Comparison of ENCODE assay signal across 13 mouse cellular contexts in genomic region chr6:140993643-140994580, GRCm38 (mm10).
DNase-seq lines count a peak whose midpoint lies in the region; ATAC-seq and TF ChIP-seq lines count a peak whose summit lies in the region.
"Had no signal": no experiment of that assay in that cellular context is flagged by ENCODE, and none has a peak within 500 bp of the region (broad histone marks: within the 10 kb centered on the region; RNA-seq: fewer than 3 reads in every experiment).

No protein-coding gene starts in this region.

- no peak for DNase-seq in forebrain, embryonic 11.5 days (ENCODE audit: low spot score)
- peak; percentile 82 to 87 for DNase-seq in cerebellum, postnatal 10 days
- DNase-seq in hindbrain, postnatal 0 days (ENCODE audit: low spot score) = peak; percentile 69
- no peak for DNase-seq in urinary bladder, postnatal 14 days (ENCODE audit: low spot score)
- no peak for DNase-seq in left cerebral cortex, postnatal 25 days (ENCODE audit: low spot score in 2 of 2)
- DNase-seq: B cell, adult 2 months; heart, adult 11 months; layer of hippocampus, postnatal 36 days; right cerebral cortex, postnatal 14 days had no signal

- WGBS in forebrain, embryonic 12.5 days = 79% methylated on average over 13 of the region's 13 CpGs
- WGBS in forebrain, embryonic 11.5 days = 82% methylated on average over 13 of the region's 13 CpGs
- WGBS in hindbrain, postnatal 0 days = 45% methylated on average over 13 of the region's 13 CpGs
- WGBS in midbrain, embryonic 16.5 days = 55% methylated on average over 13 of the region's 13 CpGs
- 81% methylated on average over 13 of the region's 13 CpGs for WGBS in heart, embryonic 12.5 days

- H3K27me3 ChIP-seq in forebrain, embryonic 12.5 days = no peaks in the 10 kb centered on the region
- no peaks in the 10 kb centered on the region for H3K27me3 ChIP-seq in forebrain, embryonic 11.5 days (ENCODE audit: control insufficient read depth, insufficient read depth, low read length)
- H3K27me3 ChIP-seq in hindbrain, postnatal 0 days (ENCODE audit: insufficient read depth, low read length) = no peaks in the 10 kb centered on the region
- no peaks in the 10 kb centered on the region for H3K27me3 ChIP-seq in midbrain, embryonic 16.5 days (ENCODE audit: control insufficient read depth, insufficient read depth, low read depth, low read length)
- H3K27me3 ChIP-seq in heart, embryonic 12.5 days (replicated peaks) = no peaks in the 10 kb centered on the region

- H3K4me1 ChIP-seq in forebrain, embryonic 12.5 days = peaks cover 3% of the 10 kb centered on the region
- no peaks in the 10 kb centered on the region for H3K4me1 ChIP-seq in forebrain, embryonic 11.5 days (replicated peaks; ENCODE audit: control insufficient read depth, insufficient read depth, low read length)
- H3K4me1 ChIP-seq in hindbrain, postnatal 0 days (ENCODE audit: insufficient read depth, low read length) = peaks cover 5% of the 10 kb centered on the region; the same call in 1 of the 2 replicates
- peaks cover 7% of the 10 kb centered on the region; the same call in 1 of the 2 replicates for H3K4me1 ChIP-seq in midbrain, embryonic 16.5 days (ENCODE audit: control insufficient read depth, insufficient read depth, low read length)
- H3K4me1 ChIP-seq in heart, embryonic 12.5 days (replicated peaks) = 0 out of 2 replicates have a peak, but pooled peaks cover 3% of the 10 kb centered on the region

- no peaks in the 10 kb centered on the region for H3K36me3 ChIP-seq in forebrain, embryonic 12.5 days (replicated peaks)
- no peaks in the 10 kb centered on the region for H3K36me3 ChIP-seq in forebrain, embryonic 11.5 days (ENCODE audit: control insufficient read depth, insufficient read depth, low read length)
- no peaks in the 10 kb centered on the region for H3K36me3 ChIP-seq in hindbrain, postnatal 0 days (ENCODE audit: insufficient read depth, low read length)
- no peaks in the 10 kb centered on the region for H3K36me3 ChIP-seq in midbrain, embryonic 16.5 days (ENCODE audit: control insufficient read depth, insufficient read depth, low read length)
- no peaks in the 10 kb centered on the region for H3K36me3 ChIP-seq in heart, embryonic 12.5 days

- H3K27ac ChIP-seq in forebrain, embryonic 12.5 days = 0 out of 2 replicates have a peak overlapping the region, but pooled peaks have one; percentile 25
- no peak overlapping the region for H3K27ac ChIP-seq in forebrain, embryonic 11.5 days (ENCODE audit: low read depth, low read length)
- no peak overlapping the region for H3K27ac ChIP-seq in hindbrain, postnatal 0 days
- H3K27ac ChIP-seq in midbrain, embryonic 16.5 days (ENCODE audit: low read length) = peak overlapping the region; percentile 54
- no peak overlapping the region for H3K27ac ChIP-seq in heart, embryonic 12.5 days (ENCODE audit: poor library complexity, severe bottlenecking)
- H3K27ac ChIP-seq: stomach, postnatal 0 days had no signal

- intact Hi-C loops in left cerebral cortex, postnatal 25 days (cut with DNase I) = no loop called here

- H3K4me3 ChIP-seq in forebrain, embryonic 12.5 days (replicated peaks) = no peak overlapping the region
- no peak overlapping the region for H3K4me3 ChIP-seq in forebrain, embryonic 11.5 days (ENCODE audit: low read depth, low read length)
- no peak overlapping the region for H3K4me3 ChIP-seq in hindbrain, postnatal 0 days (ENCODE audit: low read length)
- no peak overlapping the region for H3K4me3 ChIP-seq in midbrain, embryonic 16.5 days (ENCODE audit: low read depth, low read length)
- H3K4me3 ChIP-seq in heart, embryonic 12.5 days = no peak overlapping the region

- no peak for TF ChIP-seq CTCF in hindbrain, postnatal 0 days (IDR thresholded peaks at IDR 0.05; ENCODE audit: low read depth)

- H3K9ac ChIP-seq in forebrain, embryonic 12.5 days = no peak overlapping the region
- no peak overlapping the region for H3K9ac ChIP-seq in forebrain, embryonic 11.5 days (ENCODE audit: low read length)
- no peak overlapping the region for H3K9ac ChIP-seq in hindbrain, postnatal 0 days (replicated peaks; ENCODE audit: low read length)
- H3K9ac ChIP-seq in midbrain, embryonic 16.5 days (ENCODE audit: low read depth, low read length) = no peak overlapping the region
- H3K9ac ChIP-seq in heart, embryonic 12.5 days = no peak overlapping the region

- no peaks in the 10 kb centered on the region for H3K9me3 ChIP-seq in forebrain, embryonic 12.5 days
- H3K9me3 ChIP-seq in forebrain, embryonic 11.5 days (ENCODE audit: control insufficient read depth, low read length) = no peaks in the 10 kb centered on the region; the same call in 1 of the 2 replicates
- H3K9me3 ChIP-seq in hindbrain, postnatal 0 days (ENCODE audit: low read length) = no peaks in the 10 kb centered on the region
- no peaks in the 10 kb centered on the region for H3K9me3 ChIP-seq in midbrain, embryonic 16.5 days (replicated peaks; ENCODE audit: control insufficient read depth, low read length, poor library complexity, severe bottlenecking)
- H3K9me3 ChIP-seq in heart, embryonic 12.5 days (replicated peaks) = peaks cover 9% of the 10 kb centered on the region; the same call in 1 of the 2 replicates

- no peak overlapping the region for H3K4me2 ChIP-seq in forebrain, embryonic 12.5 days
- H3K4me2 ChIP-seq in forebrain, embryonic 11.5 days (ENCODE audit: low read depth, low read length, severe bottlenecking) = no peak overlapping the region
- H3K4me2 ChIP-seq in hindbrain, postnatal 0 days (ENCODE audit: low read depth, low read length) = peak overlapping the region; percentile 27; the same call in 1 of the 2 replicates
- no peak overlapping the region for H3K4me2 ChIP-seq in midbrain, embryonic 16.5 days (ENCODE audit: low read length)
- H3K4me2 ChIP-seq in heart, embryonic 12.5 days = no peak overlapping the region

- peak; percentile 62 for ATAC-seq in forebrain, embryonic 12.5 days (ENCODE audit: low FRiP score)
- no peak for ATAC-seq in forebrain, embryonic 11.5 days (replicated peaks; ENCODE audit: low FRiP score)
- ATAC-seq in hindbrain, postnatal 0 days = peak; percentile 90
- peak; percentile 79 for ATAC-seq in midbrain, embryonic 16.5 days
- ATAC-seq in heart, embryonic 12.5 days (ENCODE audit: insufficient number of reproducible peaks, low FRiP score) = no peak

Comparison
In these comparisons a context has a peak if more than half of its experiments do, and no peak if none do; other contexts are left out.
1. ATAC-seq: peak in forebrain, embryonic 12.5 days (single experiment), hindbrain, postnatal 0 days (single experiment) and midbrain, embryonic 16.5 days (single experiment); none in forebrain, embryonic 11.5 days (single experiment) and heart, embryonic 12.5 days (single experiment).
2. H3K27ac ChIP-seq: peak in forebrain, embryonic 12.5 days (single experiment) and midbrain, embryonic 16.5 days (single experiment); none in forebrain, embryonic 11.5 days (single experiment), hindbrain, postnatal 0 days (single experiment) and heart, embryonic 12.5 days (single experiment).
3. DNase-seq: peak in cerebellum, postnatal 10 days (2 of 2) and hindbrain, postnatal 0 days (single experiment); none in forebrain, embryonic 11.5 days (single experiment), urinary bladder, postnatal 14 days (single experiment) and left cerebral cortex, postnatal 25 days (0 of 2).